Mouse (Mus musculus) olfactory bulb, adult 2 months (tissue): ENCODE measurements at regions not wholly inside any gene's neighbourhood (a gene's known extent, or its start where the extent isn't known, plus 50 kb on each side); places are given as distances from the start of the nearest gene placed in this dataset.

Experiments
- CTCF ChIP-seq: fragments of 200-500 bp; IDR thresholded peaks from 2 replicates; pipeline ENCODE4 v1.5.1; 2012; ENCODE audit warnings: low read depth, mild to moderate bottlenecking, low read length, moderate library complexity; ENCODE audit not compliant: insufficient read depth
- POLR2A ChIP-seq: fragments of 200-500 bp; IDR thresholded peaks from 2 replicates; pipeline ENCODE4 v1.6.1; 2012; ENCODE audit warnings: mild to moderate bottlenecking, low read depth, low read length, moderate library complexity; ENCODE audit not compliant: insufficient read depth

DNA sequence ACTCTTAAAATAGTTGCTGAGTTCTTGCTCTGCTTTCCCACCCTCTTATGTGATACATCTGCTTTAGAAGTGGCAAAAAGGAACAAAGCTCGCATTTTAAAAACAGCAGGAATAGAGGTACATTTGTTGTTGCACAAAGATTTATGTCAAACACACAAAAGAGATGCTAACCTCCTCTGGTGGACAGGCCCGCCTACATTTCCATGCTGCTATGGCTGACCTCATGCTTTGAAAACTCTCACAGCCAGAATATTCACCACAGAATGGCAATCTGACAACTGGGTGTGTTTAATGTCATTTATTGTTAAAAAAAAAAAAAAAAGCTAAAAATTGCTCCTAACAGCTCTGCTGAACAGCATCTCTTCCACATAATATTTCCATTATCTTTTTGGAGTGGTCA lies 451.6 kb downstream of the Cdh9 start:
- TF ChIP-seq CTCF (no peak), POLR2A (no peak)
